20 mouse cellular contexts compared by ENCODE assay signal in the genomic region with DNA sequence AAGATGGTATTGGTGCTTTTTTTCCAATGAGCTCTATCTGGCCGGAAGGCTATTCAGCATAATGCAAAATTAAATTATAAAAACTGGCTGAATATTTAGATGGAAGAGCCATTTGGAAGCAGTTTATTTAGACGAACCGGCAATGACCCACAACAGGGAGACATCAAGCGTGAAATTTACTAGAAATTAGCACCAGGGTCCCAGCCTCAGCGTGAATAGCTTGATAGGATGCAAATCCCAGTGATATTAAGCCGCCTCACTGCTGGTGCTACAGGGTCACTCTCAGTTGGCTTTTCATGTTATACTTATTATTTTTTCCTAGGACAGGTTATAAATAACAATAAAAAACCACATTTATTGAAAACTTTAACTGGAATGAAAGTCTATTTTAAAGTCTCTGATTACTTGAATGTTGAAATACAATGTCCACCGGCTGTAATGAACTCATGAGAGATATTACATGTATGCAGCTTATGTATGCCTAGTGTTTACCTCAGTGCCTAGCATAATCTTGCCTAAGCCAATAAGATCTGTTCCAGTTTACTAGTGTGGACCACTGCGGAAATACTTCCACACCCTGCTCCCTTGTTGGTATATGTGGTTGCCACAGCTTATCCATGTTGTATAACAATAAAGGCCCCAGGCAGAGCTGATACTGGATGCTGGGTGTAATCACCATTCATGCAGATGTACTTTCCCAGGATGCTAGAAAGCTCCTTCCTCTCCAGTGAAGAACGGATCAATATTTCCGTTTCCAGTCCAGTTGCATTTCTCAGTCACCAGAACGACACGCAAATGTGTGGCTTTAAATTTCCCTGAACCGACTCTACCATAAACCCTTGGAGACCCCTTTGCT.
DNase-seq lines count a peak whose midpoint lies in the region; ATAC-seq and TF ChIP-seq lines count a peak whose summit lies in the region.
"Had no signal": no experiment of that assay in that cellular context is flagged by ENCODE, and none has a peak within 500 bp of the region (broad histone marks: within the 10 kb centered on the region; RNA-seq: fewer than 3 reads in every experiment).

No protein-coding gene starts in this region.

- H3K79me2 ChIP-seq in CH12.LX (replicated peaks; ENCODE audit: control insufficient read depth, extremely low read depth, insufficient read depth, poor library complexity, severe bottlenecking): no peaks in the 10 kb centered on the region

- ATAC-seq in hindbrain, embryonic 14.5 days (ENCODE audit: low FRiP score): no peak
- no peak for ATAC-seq in midbrain, embryonic 15.5 days (replicated peaks)
- no peak for ATAC-seq in liver, embryonic 11.5 days (replicated peaks; ENCODE audit: low FRiP score)
- ATAC-seq: lung, postnatal 0 days had no signal

- no peak overlapping the region for H3K9ac ChIP-seq in CH12.LX (ENCODE audit: insufficient read depth, low read depth)
- no peak overlapping the region for H3K9ac ChIP-seq in hindbrain, embryonic 14.5 days
- H3K9ac ChIP-seq in midbrain, embryonic 15.5 days: no peak overlapping the region
- H3K9ac ChIP-seq in liver, embryonic 11.5 days (ENCODE audit: low read depth, low read length): no peak overlapping the region
- H3K9ac ChIP-seq: embryonic facial prominence, embryonic 12.5 days; liver, embryonic 13.5 days; neural tube, embryonic 12.5 days had no signal

- dilution Hi-C loops in CH12.LX (cut with MboI; ENCODE audit: extremely low pct_ligation_motif_present, extremely low pct_unique_long_range_greater_than_20kb, low sequenced_read_pairs): no loop called here

- H3K4me2 ChIP-seq in CH12.LX (ENCODE audit: insufficient read depth, low read depth, poor library complexity, severe bottlenecking): no peak overlapping the region
- H3K4me2 ChIP-seq in hindbrain, embryonic 14.5 days (replicated peaks): no peak overlapping the region
- no peak overlapping the region for H3K4me2 ChIP-seq in midbrain, embryonic 15.5 days
- no peak overlapping the region for H3K4me2 ChIP-seq in liver, embryonic 11.5 days
- H3K4me2 ChIP-seq: embryonic facial prominence, embryonic 12.5 days; liver, embryonic 13.5 days; neural tube, embryonic 12.5 days had no signal

- H3K27ac ChIP-seq in CH12.LX (ENCODE audit: insufficient read depth, low read depth): no peak overlapping the region
- peak overlapping the region; percentile 74 for H3K27ac ChIP-seq in hindbrain, embryonic 14.5 days
- H3K27ac ChIP-seq in midbrain, embryonic 15.5 days: peak overlapping the region; percentile 55
- H3K27ac ChIP-seq in liver, embryonic 11.5 days (ENCODE audit: low read depth, low read length): no peak overlapping the region
- H3K27ac ChIP-seq: embryonic facial prominence, embryonic 12.5 days; liver, embryonic 13.5 days; neural tube, embryonic 12.5 days had no signal

- peaks cover 24 to 77% of the 10 kb centered on the region in 2 experiments for H3K36me3 ChIP-seq in CH12.LX (replicated peaks in 1 of 2; ENCODE audit: control insufficient read depth in 1 of 2, insufficient read depth in 1 of 2, low read length in 1 of 2)
- peaks cover 17% of the 10 kb centered on the region for H3K36me3 ChIP-seq in hindbrain, embryonic 14.5 days (replicated peaks; ENCODE audit: control insufficient read depth, insufficient read depth)
- no peaks in the 10 kb centered on the region for H3K36me3 ChIP-seq in midbrain, embryonic 15.5 days (replicated peaks)
- peaks cover 7% of the 10 kb centered on the region; the same call in 1 of the 2 replicates for H3K36me3 ChIP-seq in liver, embryonic 11.5 days (ENCODE audit: control insufficient read depth, insufficient read depth, low read length)

- DNase-seq in embryo, embryonic 10.5 days (ENCODE audit: low spot score): peak; percentile 14
- no peak for DNase-seq in embryo, embryonic 10 days (ENCODE audit: low spot score)
- DNase-seq in CH12.LX (ENCODE audit: extremely low read depth): peak; percentile 22
- DNase-seq in hindbrain, embryonic 14.5 days (ENCODE audit: low spot score): peak; percentile 46
- DNase-seq in liver, embryonic 11.5 days (ENCODE audit: low spot score): no peak
- DNase-seq in layer of hippocampus, adult 8-10 months (ENCODE audit: low spot score in 2 of 2): no peak
- no peak for DNase-seq in adrenal gland, adult 2 months
- DNase-seq: adrenal gland, postnatal 36 days; gastrocnemius, postnatal 14 days; heart, postnatal 14 days; kidney, adult 11 months; kidney, postnatal 25 days; layer of hippocampus, postnatal 36 days; left cerebral cortex, postnatal 4 days; liver, embryonic 13.5 days; thymus, postnatal 14 days had no signal

- no peaks in the 10 kb centered on the region for H3K27me3 ChIP-seq in CH12.LX (replicated peaks)
- no peaks in the 10 kb centered on the region for H3K27me3 ChIP-seq in hindbrain, embryonic 14.5 days (ENCODE audit: control insufficient read depth, insufficient read depth, low read length)
- no peaks in the 10 kb centered on the region for H3K27me3 ChIP-seq in midbrain, embryonic 15.5 days (replicated peaks)
- no peaks in the 10 kb centered on the region for H3K27me3 ChIP-seq in liver, embryonic 11.5 days (replicated peaks; ENCODE audit: control insufficient read depth, insufficient read depth, low read length)
- H3K27me3 ChIP-seq: embryonic facial prominence, embryonic 12.5 days; liver, embryonic 13.5 days; neural tube, embryonic 12.5 days had no signal

- in situ Hi-C loops in CH12.LX (cut with MboI; ENCODE audit: low pct_ligation_motif_present, low pct_unique_long_range_greater_than_20kb, low sequenced_read_pairs): no loop called here

- no peak for TF ChIP-seq CTCF in CH12.LX (conservative IDR thresholded peaks at IDR 0.05 in 1 of 2, IDR thresholded peaks at IDR 0.05 in 1 of 2; ENCODE audit: low read depth in 2 of 2, low read length in 2 of 2)

- WGBS in hindbrain, embryonic 14.5 days: 48% methylated on average over 13 of the region's 13 CpGs
- 30% methylated on average over 13 of the region's 13 CpGs for WGBS in midbrain, embryonic 15.5 days
- 90% methylated on average over 13 of the region's 13 CpGs for WGBS in liver, embryonic 11.5 days

- TF ChIP-seq POLR2A in CH12.LX (IDR thresholded peaks at IDR 0.05; ENCODE audit: low read depth, low read length): no peak

- H3K4me3 ChIP-seq in CH12.LX (replicated peaks in 1 of 3; ENCODE audit: low read depth in 2 of 3, low read length in 2 of 3, poor library complexity in 1 of 3): no peak overlapping the region
- H3K4me3 ChIP-seq in hindbrain, embryonic 14.5 days (replicated peaks; ENCODE audit: low read length): no peak overlapping the region
- no peak overlapping the region for H3K4me3 ChIP-seq in midbrain, embryonic 15.5 days
- H3K4me3 ChIP-seq in liver, embryonic 11.5 days (ENCODE audit: low read depth, low read length): no peak overlapping the region
- H3K4me3 ChIP-seq: embryonic facial prominence, embryonic 12.5 days; liver, embryonic 13.5 days; neural tube, embryonic 12.5 days had no signal

- no peaks in the 10 kb centered on the region for H3K9me3 ChIP-seq in CH12.LX (replicated peaks; ENCODE audit: low read length)
- H3K9me3 ChIP-seq in hindbrain, embryonic 14.5 days (ENCODE audit: control insufficient read depth, low read length): no peaks in the 10 kb centered on the region
- no peaks in the 10 kb centered on the region for H3K9me3 ChIP-seq in midbrain, embryonic 15.5 days
- no peaks in the 10 kb centered on the region for H3K9me3 ChIP-seq in liver, embryonic 11.5 days (ENCODE audit: control insufficient read depth, low read length)
- H3K9me3 ChIP-seq: embryonic facial prominence, embryonic 12.5 days; liver, embryonic 13.5 days; neural tube, embryonic 12.5 days had no signal

- no peak for TF ChIP-seq RAD21 in CH12.LX (IDR thresholded peaks at IDR 0.05; ENCODE audit: low read depth, low read length)

- no peak for TF ChIP-seq EP300 in CH12.LX (IDR thresholded peaks at IDR 0.05; ENCODE audit: low read length)

- peaks cover 0 to 17% of the 10 kb centered on the region in 2 experiments; a peak in 2 of 4 replicates for H3K4me1 ChIP-seq in CH12.LX (ENCODE audit: control insufficient read depth in 1 of 2, insufficient read depth in 2 of 2)
- peaks cover 19% of the 10 kb centered on the region for H3K4me1 ChIP-seq in hindbrain, embryonic 14.5 days (replicated peaks; ENCODE audit: control insufficient read depth, insufficient read depth, low read length)
- peaks cover 19% of the 10 kb centered on the region for H3K4me1 ChIP-seq in midbrain, embryonic 15.5 days
- no peaks in the 10 kb centered on the region for H3K4me1 ChIP-seq in liver, embryonic 11.5 days (replicated peaks; ENCODE audit: control insufficient read depth, insufficient read depth, low read length)
- H3K4me1 ChIP-seq: embryonic facial prominence, embryonic 12.5 days; liver, embryonic 13.5 days had no signal

TF ChIP-seq in CH12.LX, 34 proteins besides CTCF, POLR2A, EP300 and RAD21:
- TF ChIP-seq KAT2A (IDR thresholded peaks at IDR 0.05; ENCODE audit: insufficient replicate concordance, low read length) (no peak), JUN (IDR thresholded peaks at IDR 0.05; ENCODE audit: insufficient read depth, low read depth, low read length) (no peak), ZNF384 (IDR thresholded peaks at IDR 0.05; ENCODE audit: low read depth, low read length) (no peak), CHD1 (IDR thresholded peaks at IDR 0.05; ENCODE audit: low read depth, low read length) (no peak), MEF2A (IDR thresholded peaks at IDR 0.05; ENCODE audit: borderline replicate concordance, low read depth, low read length) (no peak), IRF4 (IDR thresholded peaks at IDR 0.05; ENCODE audit: low read depth, low read length) (no peak), E2F4 (IDR thresholded peaks at IDR 0.05; ENCODE audit: insufficient replicate concordance, low read depth, low read length) (no peak), MAFK (IDR thresholded peaks at IDR 0.05; ENCODE audit: insufficient replicate concordance, low read length) (no peak), RCOR1 (conservative IDR thresholded peaks at IDR 0.05; ENCODE audit: low read depth, low read length) (no peak)
TF ChIP-seq in CH12.LX: peak in this region for 0.

Comparison
In these comparisons a context has a peak if more than half of its experiments do, and no peak if none do; other contexts are left out.
1. DNase-seq: peak in embryo, embryonic 10.5 days (single experiment), CH12.LX (single experiment) and hindbrain, embryonic 14.5 days (single experiment); none in embryo, embryonic 10 days (single experiment), liver, embryonic 11.5 days (single experiment), layer of hippocampus, adult 8-10 months (0 of 2) and adrenal gland, adult 2 months (single experiment).
2. H3K27ac ChIP-seq: peak in hindbrain, embryonic 14.5 days (single experiment) and midbrain, embryonic 15.5 days (single experiment); none in CH12.LX (single experiment) and liver, embryonic 11.5 days (single experiment).